8 mouse cellular contexts compared by ENCODE assay signal in the genomic region with DNA sequence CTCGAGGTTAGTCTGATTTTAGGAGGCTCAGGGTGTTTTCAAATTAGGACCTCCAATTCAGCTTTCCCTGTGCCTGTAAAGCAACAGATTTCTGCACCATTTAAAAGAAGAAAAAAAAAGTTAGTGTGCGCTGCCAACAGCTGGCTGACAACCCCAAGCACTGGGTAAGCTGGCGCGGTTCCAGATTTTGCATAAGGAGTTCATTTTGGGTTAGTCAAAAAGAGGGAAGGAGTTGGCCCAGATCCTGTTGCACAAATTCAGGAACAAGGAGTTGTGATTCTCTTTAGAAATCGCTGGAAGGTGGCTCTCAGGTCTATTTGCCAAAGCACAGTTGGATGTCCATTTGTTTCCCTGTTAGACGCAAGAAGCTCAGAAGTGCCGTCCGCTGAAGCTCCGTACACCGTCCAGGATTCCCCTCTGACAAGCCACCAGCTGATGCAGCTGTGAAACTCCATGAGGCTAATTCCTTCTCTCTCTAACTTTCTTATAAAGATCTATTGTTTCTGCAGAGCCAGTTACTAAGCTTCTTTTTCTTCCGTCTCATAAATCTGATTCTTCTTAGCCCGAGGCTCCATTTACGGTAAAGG.
DNase-seq lines count a peak whose midpoint lies in the region; ATAC-seq lines count a peak whose summit lies in the region.

No protein-coding gene starts in this region.

- intact Hi-C loops in gastrocnemius, postnatal 14 days (cut with DNase I; ENCODE audit: low total_unique reads), result no loop called here

- peak; percentile 26 for DNase-seq in embryo, embryonic 11.5 days (ENCODE audit: low read depth, low spot score)
- DNase-seq in embryo, embryonic 10 days (ENCODE audit: low spot score), result no peak
- DNase-seq in 416B (ENCODE audit: low read depth), result peak; percentile 17
- DNase-seq in cerebellum, postnatal 14 days, result peak; percentile 59 to 70
- peak; percentile 67 for DNase-seq in gastrocnemius, postnatal 14 days
- DNase-seq in layer of hippocampus, postnatal 36 days, result peak; percentile 48 to 49
- no peak for DNase-seq in thymus, postnatal 36 days

- ATAC-seq in megakaryocyte progenitor cell, adult 5-6 weeks (replicated peaks; ENCODE audit: poor library complexity), result peak; percentile 38; the same call in 1 of the 2 replicates

Comparison
In these comparisons a context has a peak if more than half of its experiments do, and no peak if none do; other contexts are left out.
1. DNase-seq: peak in embryo, embryonic 11.5 days (single experiment), 416B (single experiment), cerebellum, postnatal 14 days (2 of 2), gastrocnemius, postnatal 14 days (single experiment) and layer of hippocampus, postnatal 36 days (2 of 2); none in embryo, embryonic 10 days (single experiment) and thymus, postnatal 36 days (0 of 2).